8 mouse cellular contexts compared by ENCODE assay signal in the genomic region with DNA sequence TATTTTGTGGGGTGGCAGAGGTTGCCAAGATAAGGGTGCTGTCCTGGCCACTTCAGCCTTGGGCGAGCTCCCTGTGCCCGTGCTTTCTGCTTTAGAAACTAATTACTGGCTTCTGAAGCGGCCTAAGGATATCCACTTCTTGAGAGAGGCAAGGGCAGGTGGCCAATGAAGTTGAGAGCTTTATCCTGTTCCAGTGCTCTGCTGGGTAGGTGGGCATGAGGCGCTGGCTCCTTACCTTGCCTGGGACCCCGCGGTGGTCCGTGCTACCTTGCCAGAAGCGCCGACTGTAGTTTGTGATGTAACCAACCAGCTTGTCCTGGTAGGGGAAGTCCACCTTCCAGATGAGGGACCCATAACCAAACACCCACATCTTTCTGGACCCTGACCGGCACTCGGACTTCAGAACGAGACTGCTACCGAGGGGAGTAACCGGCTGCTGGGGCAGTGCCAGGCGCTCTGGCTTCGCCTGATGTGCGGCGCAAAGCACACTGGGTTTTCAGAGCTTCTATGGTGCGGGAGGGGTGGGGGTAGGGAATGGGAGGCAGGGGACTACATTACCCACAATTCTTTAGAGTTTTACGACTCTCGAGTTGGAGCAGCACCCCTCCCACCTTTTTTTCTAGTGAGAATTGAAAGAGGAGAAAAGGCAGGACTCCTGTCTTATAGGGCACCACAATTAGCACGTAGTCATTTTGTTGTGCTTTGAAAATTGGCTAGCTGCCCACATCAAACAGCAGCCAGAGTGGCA. TPM values are rescaled to one million over a fixed set of nuclear protein-coding genes. Genes with fewer than 3 reads are reported as not detected.
A peak's percentile ranks its signal among the peaks of the same experiment; 100 is the strongest.
DNase-seq lines count a peak whose midpoint lies in the region; ATAC-seq lines count a peak whose summit lies in the region.

A gene (minus strand): TSS at position 474 of the 748 bp plus-strand sequence.

- H3K4me2 ChIP-seq in heart, embryonic 14.5 days (ENCODE audit: low read length): peak within 1 kb of the TSS; percentile 78
- peak within 1 kb of the TSS; percentile 74 for H3K4me2 ChIP-seq in liver, embryonic 13.5 days
- H3K4me2 ChIP-seq in stomach, embryonic 16.5 days (ENCODE audit: low read depth, low read length): peak within 1 kb of the TSS; percentile 50

- peak within 1 kb of the TSS; percentile 61 to 68 for H3K4me3 ChIP-seq in heart, embryonic 14.5 days (ENCODE audit: control insufficient read depth in 1 of 2, insufficient read depth in 1 of 2, low read depth in 1 of 2, low read length in 2 of 2)
- peak within 1 kb of the TSS; percentile 74 for H3K4me3 ChIP-seq in liver, embryonic 13.5 days (replicated peaks)
- peak within 1 kb of the TSS; percentile 58 for H3K4me3 ChIP-seq in stomach, embryonic 16.5 days (replicated peaks; ENCODE audit: low read length)

- H3K27ac ChIP-seq in heart, embryonic 14.5 days (replicated peaks in 1 of 2; ENCODE audit: control insufficient read depth in 1 of 2, insufficient read depth in 1 of 2, low read depth in 2 of 2, low read length in 2 of 2): peak within 1 kb of the TSS; percentile 74 to 84
- peak within 1 kb of the TSS; percentile 92 for H3K27ac ChIP-seq in liver, embryonic 13.5 days
- H3K27ac ChIP-seq in stomach, embryonic 16.5 days (ENCODE audit: low read length): peak within 1 kb of the TSS; percentile 82

- DNase-seq in c-Kit-negative CD71-positive TER-119-positive erythroid progenitor cells, embryonic 14.5 days (ENCODE audit: low read depth, low spot score): peak; percentile 80
- peak; percentile 86 for DNase-seq in fibroblast of lung, adult 2 months (ENCODE audit: low read depth)
- DNase-seq in kidney, postnatal 14 days: peak; percentile 95
- DNase-seq in liver, embryonic 13.5 days: peak; percentile 78
- DNase-seq in neural tube, embryonic 10.5 days (ENCODE audit: extremely low spot score, low spot score): peak; percentile 74

- peak within 1 kb of the TSS; percentile 83 for H3K9ac ChIP-seq in heart, embryonic 14.5 days (ENCODE audit: low read length)
- peak within 1 kb of the TSS; percentile 93 for H3K9ac ChIP-seq in liver, embryonic 13.5 days
- peak within 1 kb of the TSS; percentile 75 for H3K9ac ChIP-seq in stomach, embryonic 16.5 days (ENCODE audit: low read length)

- peaks cover 2 to 8% of the 10 kb centered on the region in 2 experiments; a peak in 3 of 4 replicates for H3K4me1 ChIP-seq in heart, embryonic 14.5 days (ENCODE audit: control insufficient read depth in 2 of 2, insufficient read depth in 2 of 2, low read length in 2 of 2)
- peaks cover 24% of the 10 kb centered on the region for H3K4me1 ChIP-seq in liver, embryonic 13.5 days (replicated peaks)
- peaks cover 5% of the 10 kb centered on the region for H3K4me1 ChIP-seq in stomach, embryonic 16.5 days (ENCODE audit: control insufficient read depth, insufficient read depth, low read length)

- no peaks in the 10 kb centered on the region for H3K27me3 ChIP-seq in heart, embryonic 14.5 days (ENCODE audit: control insufficient read depth, insufficient read depth, low read length)
- H3K27me3 ChIP-seq in liver, embryonic 13.5 days: no peaks in the 10 kb centered on the region
- H3K27me3 ChIP-seq in stomach, embryonic 16.5 days (ENCODE audit: control insufficient read depth, insufficient read depth, low read length): no peaks in the 10 kb centered on the region

- peak; percentile 95 for ATAC-seq in CD4-positive, CD25-positive, alpha-beta regulatory T cell, adult 4 months
- ATAC-seq in heart, embryonic 14.5 days (ENCODE audit: insufficient number of reproducible peaks, insufficient read depth, low FRiP score, low read depth): peak; percentile 96
- ATAC-seq in liver, embryonic 13.5 days (ENCODE audit: low read depth): peak; percentile 99
- ATAC-seq in stomach, embryonic 16.5 days (ENCODE audit: insufficient read depth, low FRiP score): peak; percentile 96

- H3K9me3 ChIP-seq in heart, embryonic 14.5 days (ENCODE audit: control insufficient read depth, low read length): no peaks in the 10 kb centered on the region
- no peaks in the 10 kb centered on the region for H3K9me3 ChIP-seq in liver, embryonic 13.5 days (replicated peaks)
- H3K9me3 ChIP-seq in stomach, embryonic 16.5 days (replicated peaks; ENCODE audit: control insufficient read depth, low read length): no peaks in the 10 kb centered on the region

- WGBS in heart, embryonic 14.5 days: 1% methylated on average over 22 of the region's 22 CpGs
- WGBS in liver, embryonic 13.5 days (ENCODE audit: insufficient replicate concordance): under 1% methylated on average over 22 of the region's 22 CpGs
- WGBS in stomach, embryonic 16.5 days: under 1% methylated on average over 22 of the region's 22 CpGs

- H3K36me3 ChIP-seq in heart, embryonic 14.5 days (ENCODE audit: control insufficient read depth, insufficient read depth, low read length): no peaks in the 10 kb centered on the region
- H3K36me3 ChIP-seq in liver, embryonic 13.5 days: peaks cover 10% of the 10 kb centered on the region
- no peaks in the 10 kb centered on the region for H3K36me3 ChIP-seq in stomach, embryonic 16.5 days (ENCODE audit: control insufficient read depth, insufficient read depth, low read length)

RNA-seq across cellular contexts. Expression of the gene that starts here (rescaled TPM):
- 10 to 100 TPM in 1 of 2 experiments, 1 to 10 TPM in 1; 8.8 to 10.1 TPM for polyA plus RNA-seq in CD4-positive, CD25-positive, alpha-beta regulatory T cell, adult 4 months (2017; shearing (Covaris generic))
- 15.0 and 16.5 TPM in 2 replicates for polyA plus RNA-seq in heart, embryonic 14.5 days (2014; fragmentation: Nextera tagmentation; extraction: Ambion mirVana)
- polyA plus RNA-seq in liver, embryonic 13.5 days (2015; fragmentation: Nextera tagmentation; extraction: Ambion mirVana): 72.1 and 90.4 TPM in 2 replicates
- polyA plus RNA-seq in stomach, embryonic 16.5 days (2015; fragmentation: Nextera tagmentation; extraction: Ambion mirVana): 29.3 and 37.8 TPM in 2 replicates

Comparison
In these comparisons a context has a peak if more than half of its experiments do, and no peak if none do; other contexts are left out.
1. Peak in every context shown above with its lines: DNase-seq, ATAC-seq, H3K4me3 ChIP-seq and H3K27ac ChIP-seq.